Mouse (Mus musculus) MEL (cell line): ENCODE data around the gene Rhot1. TPM values are rescaled to one million over a fixed set of nuclear protein-coding genes. Genes with fewer than 3 reads are reported as not detected.
A peak's percentile ranks its signal among the peaks of the same experiment; 100 is the strongest.
"Not testable (repeated sequence)": the region's sequence is repeated elsewhere in the genome, so short reads cannot be mapped to it uniquely, and the experiment has no call there.

ENCODE experiments used
- DNase-seq: peaks from one replicate; pipeline ENCODE4 v3.0.0; 2011; ENCODE audit warnings: low read depth, low spot score
- H3K27ac ChIP-seq: 2 replicates; pipeline ENCODE4 v1.5.1; 2012; ENCODE audit warnings: low read depth, mild to moderate bottlenecking, control low read depth, low read length, moderate library complexity; ENCODE audit not compliant: control insufficient read depth
- H3K27me3 ChIP-seq, 2 experiments: fragments of 150-350 bp in 1 of 2; sonication (generic) in 1 of 2; 2 replicates each; pipeline ENCODE4 v1.6.1; 2012; ENCODE audit warnings: low read length in 2 of 2, mild to moderate bottlenecking in 2 of 2, improper control_type of control experiment in 1 of 2, moderate library complexity in 1 of 2; ENCODE audit not compliant: insufficient read depth in 2 of 2, control insufficient read depth in 1 of 2
- H3K36me3 ChIP-seq, 2 experiments: 2 replicates each; pipeline ENCODE4 v1.6.1; 2012 to 2014; ENCODE audit warnings: low read length in 2 of 2, improper control_type of control experiment in 1 of 2, inconsistent platforms in 1 of 2, mild to moderate bottlenecking in 1 of 2; ENCODE audit not compliant: insufficient read depth in 2 of 2, control insufficient read depth in 1 of 2
- H3K4me1 ChIP-seq, 2 experiments: fragments of 150-350 bp in 1 of 2; sonication (generic) in 1 of 2; 2 replicates each; pipeline ENCODE4 v1.6.1; 2012; ENCODE audit warnings: low read length in 2 of 2, improper control_type of control experiment in 1 of 2, mild to moderate bottlenecking in 1 of 2; ENCODE audit not compliant: insufficient read depth in 2 of 2, control insufficient read depth in 1 of 2
- H3K4me3 ChIP-seq, 2 experiments: fragments of 150-350 bp in 1 of 2; sonication (generic) in 1 of 2; 2 replicates each; pipeline ENCODE4 v1.5.1; 2012; ENCODE audit warnings: low read depth in 2 of 2, low read length in 2 of 2, mild to moderate bottlenecking in 2 of 2, moderate library complexity in 2 of 2, control low read depth in 1 of 2, improper control_type of control experiment in 1 of 2; ENCODE audit not compliant: control insufficient read depth in 1 of 2, insufficient read depth in 1 of 2
- H3K79me2 ChIP-seq: 2 replicates; pipeline ENCODE4 v1.6.1; 2012; ENCODE audit warnings: mild to moderate bottlenecking, low read length, moderate library complexity; ENCODE audit not compliant: control insufficient read depth, poor library complexity, insufficient read depth
- H3K9ac ChIP-seq: 2 replicates; pipeline ENCODE4 v1.6.1; 2012; ENCODE audit warnings: low read depth, mild to moderate bottlenecking, control low read depth, low read length, moderate library complexity; ENCODE audit not compliant: control insufficient read depth, poor library complexity, severe bottlenecking
- H3K9me3 ChIP-seq: fragments of 150-350 bp; sonication (generic); replicated peaks from 2 replicates; pipeline ENCODE4 v1.6.1; 2012; ENCODE audit warnings: mild to moderate bottlenecking, low read length, improper control_type of control experiment, moderate library complexity; ENCODE audit not compliant: insufficient read depth
- CHD1 ChIP-seq: IDR thresholded peaks from 2 replicates; pipeline ENCODE4 v1.6.1; 2012; ENCODE audit warnings: low read depth, mild to moderate bottlenecking, inconsistent platforms, low read length, improper control_type of control experiment
- CTCF ChIP-seq, 3 experiments: IDR thresholded peaks in 2 of 3; conservative IDR thresholded peaks in 1 of 3; 2 replicates each; pipeline ENCODE4 v1.5.1; 2011 to 2012; ENCODE audit warnings: low read length in 3 of 3, low read depth in 2 of 3, mild to moderate bottlenecking in 2 of 3, improper control_type of control experiment in 1 of 3, inconsistent platforms in 1 of 3, mixed read lengths in 1 of 3, moderate library complexity in 1 of 3; ENCODE audit not compliant: control insufficient read depth in 1 of 3, insufficient read depth in 1 of 3, poor library complexity in 1 of 3, severe bottlenecking in 1 of 3
- E2F4 ChIP-seq: IDR thresholded peaks from 2 replicates; pipeline ENCODE4 v1.6.1; 2011; ENCODE audit warnings: low read depth, low read length, improper control_type of control experiment, borderline replicate concordance
- GATA1 ChIP-seq: IDR thresholded peaks from 2 replicates; pipeline ENCODE4 v1.6.1; 2011; ENCODE audit warnings: low read depth, low read length, improper control_type of control experiment
- HCFC1 ChIP-seq: IDR thresholded peaks from 2 replicates; pipeline ENCODE4 v1.6.1; 2012; ENCODE audit warnings: low read depth, mild to moderate bottlenecking, inconsistent platforms, low read length, improper control_type of control experiment, moderate library complexity
- JUND ChIP-seq: IDR thresholded peaks from 2 replicates; pipeline ENCODE4 v1.6.1; 2011; ENCODE audit warnings: low read depth, mild to moderate bottlenecking, improper control_type of control experiment, low read length
- KAT2A ChIP-seq: conservative IDR thresholded peaks from 2 replicates; pipeline ENCODE4 v1.6.1; 2012; ENCODE audit warnings: low read depth, low read length, improper control_type of control experiment, inconsistent platforms
- MAFK ChIP-seq: IDR thresholded peaks from 2 replicates; pipeline ENCODE4 v1.6.1; 2011; ENCODE audit warnings: low read depth, mild to moderate bottlenecking, low read length, improper control_type of control experiment, borderline replicate concordance
- MXI1 ChIP-seq: IDR thresholded peaks from 2 replicates; pipeline ENCODE4 v1.6.1; 2011; ENCODE audit warnings: mild to moderate bottlenecking, low read depth, low read length, improper control_type of control experiment
- MYB ChIP-seq: IDR thresholded peaks from 2 replicates; pipeline ENCODE4 v1.6.1; 2011; ENCODE audit warnings: mild to moderate bottlenecking, low read depth, low read length, improper control_type of control experiment
- MYC ChIP-seq: IDR thresholded peaks from 2 replicates; pipeline ENCODE4 v1.6.1; 2011; ENCODE audit warnings: low read depth, mild to moderate bottlenecking, low read length, improper control_type of control experiment, moderate library complexity
- NRF1 ChIP-seq: IDR thresholded peaks from 2 replicates; pipeline ENCODE4 v1.6.1; 2014; ENCODE audit warnings: low read depth, mild to moderate bottlenecking, inconsistent platforms, low read length, improper control_type of control experiment, moderate library complexity; ENCODE audit not compliant: poor library complexity, insufficient read depth, severe bottlenecking
- POLR2AphosphoS5 ChIP-seq: IDR thresholded peaks from 2 replicates; pipeline ENCODE4 v1.6.1; 2012; ENCODE audit warnings: low read depth, borderline replicate concordance, mild to moderate bottlenecking, inconsistent platforms, low read length, moderate library complexity, mixed read lengths
- RCOR1 ChIP-seq: IDR thresholded peaks from 2 replicates; pipeline ENCODE4 v1.6.1; 2012; ENCODE audit warnings: low read depth, mild to moderate bottlenecking, inconsistent platforms, low read length, improper control_type of control experiment
- SIN3A ChIP-seq: IDR thresholded peaks from 2 replicates; pipeline ENCODE4 v1.6.1; 2012; ENCODE audit warnings: low read length, improper control_type of control experiment, inconsistent platforms
- SMC3 ChIP-seq: IDR thresholded peaks from 2 replicates; pipeline ENCODE4 v1.6.1; 2011; ENCODE audit warnings: low read depth, low read length, improper control_type of control experiment
- TBP ChIP-seq: IDR thresholded peaks from 2 replicates; pipeline ENCODE4 v1.8.0; 2011; ENCODE audit warnings: low read depth, low read length, improper control_type of control experiment
- UBTF ChIP-seq: IDR thresholded peaks from 2 replicates; pipeline ENCODE4 v1.6.1; 2012; ENCODE audit warnings: low read depth, mild to moderate bottlenecking, inconsistent platforms, low read length, improper control_type of control experiment, moderate library complexity, borderline replicate concordance; ENCODE audit not compliant: insufficient read depth
- USF1 ChIP-seq: IDR thresholded peaks from 2 replicates; pipeline ENCODE4 v1.6.1; 2014; ENCODE audit warnings: low read depth, mild to moderate bottlenecking, inconsistent platforms, low read length, improper control_type of control experiment, moderate library complexity
- USF2 ChIP-seq, 2 experiments: IDR thresholded peaks; 2 replicates each; pipeline ENCODE4 v1.6.1; 2011 to 2012; ENCODE audit warnings: improper control_type of control experiment in 2 of 2, low read length in 2 of 2, borderline replicate concordance in 1 of 2, inconsistent platforms in 1 of 2, low read depth in 1 of 2, mild to moderate bottlenecking in 1 of 2; ENCODE audit not compliant: insufficient read depth in 1 of 2
- ZC3H11A ChIP-seq: IDR thresholded peaks from 2 replicates; pipeline ENCODE4 v1.6.1; 2012; ENCODE audit warnings: low read depth, mild to moderate bottlenecking, inconsistent platforms, low read length, improper control_type of control experiment
- ZKSCAN1 ChIP-seq: IDR thresholded peaks from 2 replicates; pipeline ENCODE4 v1.6.1; 2012; ENCODE audit warnings: low read depth, mild to moderate bottlenecking, inconsistent platforms, low read length, improper control_type of control experiment, moderate library complexity
- ZMIZ1 ChIP-seq: IDR thresholded peaks from 2 replicates; pipeline ENCODE4 v1.6.1; 2012; ENCODE audit warnings: low read depth, mild to moderate bottlenecking, inconsistent platforms, low read length, improper control_type of control experiment, moderate library complexity
- ZNF384 ChIP-seq: IDR thresholded peaks from 2 replicates; pipeline ENCODE4 v1.6.1; 2012; ENCODE audit warnings: low read depth, mild to moderate bottlenecking, inconsistent platforms, low read length, improper control_type of control experiment
- polyA plus RNA-seq, 2 experiments: library from polyadenylated mRNA; stranded (reverse) in 1 of 2; unstranded in 1 of 2; fragments of >175 nt in 1 of 2; fragments of >200 nt in 1 of 2; gene quantifications; 2 replicates each; pipeline versions ENCODE4 v1.2.1 to v1.2.4; 2012; ENCODE audit warnings: low replicate concordance in 2 of 2, low read depth in 1 of 2; ENCODE audit not compliant: insufficient read length in 2 of 2, insufficient read depth in 1 of 2, missing spikeins in 1 of 2
- total RNA-seq: library from RNA; depleted of rRNA; stranded (reverse); fragments of 300-350 nt; gene quantifications from 2 replicates; pipeline ENCODE4 v1.2.3, GENCODE M21; 2012

Gene Rhot1
- total and polyA plus RNA-seq, 3 experiments, result 43.7 to 919 (median 44.3) TPM

DNA sequence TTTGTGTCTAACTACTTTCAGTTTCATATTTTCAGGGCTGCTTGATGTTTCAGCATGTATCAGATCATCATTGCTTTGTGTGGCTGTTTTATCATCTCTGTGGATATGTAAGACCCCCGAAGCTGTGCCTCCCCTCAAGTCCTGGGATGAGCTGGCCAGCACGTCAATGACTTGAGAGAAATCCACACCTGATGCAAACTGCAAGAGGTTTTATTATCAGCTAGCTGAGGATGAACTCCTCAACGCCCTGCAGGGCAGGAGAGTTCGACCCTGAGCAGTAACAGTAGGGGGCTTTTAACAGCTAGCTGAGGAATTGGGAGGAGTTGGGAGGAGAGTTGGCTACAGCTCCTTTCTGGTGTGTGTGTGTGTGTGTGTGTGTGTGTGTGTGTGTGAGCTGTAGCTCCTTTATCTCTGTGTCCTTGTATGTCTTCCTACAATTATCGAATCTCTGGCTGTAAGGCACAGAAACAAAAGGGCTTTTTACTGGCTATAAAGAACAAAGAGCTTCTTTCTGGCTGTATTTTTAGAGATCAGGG lies 23.3 kb upstream of the Rhot1 start:
- DNase-seq, H3K27ac ChIP-seq, H3K27me3 ChIP-seq, H3K79me2 ChIP-seq, H3K9me3 ChIP-seq, H3K36me3 ChIP-seq, H3K9ac ChIP-seq: not testable (repeated sequence)
- Histone ChIP-seq H3K4me3 (0 out of 4 replicates have a peak overlapping the region, but pooled peaks of 1 of the 2 experiments have one; percentile 21), H3K4me1 (peaks cover 2 to 11% of the 10 kb centered on the region in 2 experiments; a peak in 3 of 4 replicates)

DNA sequence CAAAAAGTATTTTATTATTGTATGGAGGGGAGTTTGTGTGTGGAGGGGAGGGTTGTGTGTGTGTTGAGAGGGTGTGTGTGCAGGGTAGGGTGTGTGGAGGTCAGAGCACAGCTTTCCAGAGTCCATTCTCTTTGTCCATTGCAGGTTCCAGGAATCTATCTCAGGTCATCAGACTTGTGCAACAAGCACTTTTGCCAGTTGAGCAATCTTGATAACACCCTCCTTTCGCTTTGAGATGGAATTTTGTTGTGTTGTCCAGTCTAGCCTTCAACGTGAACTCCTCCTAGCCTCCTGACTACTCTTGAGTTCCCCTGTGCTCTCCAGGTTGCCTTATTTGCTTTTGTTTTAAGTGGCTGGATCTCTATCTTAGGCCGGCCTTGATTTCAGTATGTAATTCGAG lies 18.5 kb upstream of the Rhot1 start:
- Histone ChIP-seq H3K4me1 (no peaks in the 10 kb centered on the region), H3K4me3 (no peak overlapping the region), H3K79me2 (no peaks in the 10 kb centered on the region), H3K9me3 (no peaks in the 10 kb centered on the region), H3K9ac (no peak overlapping the region), H3K27me3 (no peaks in the 10 kb centered on the region), H3K27ac (no peak overlapping the region), H3K36me3 (no peaks in the 10 kb centered on the region; a peak in 1 of 4 replicates)
- no peak for TF ChIP-seq NRF1
- TF ChIP-seq MXI1, result no peak
- TF ChIP-seq SIN3A, result no peak
- TF ChIP-seq ZNF384, result no peak
- no peak for TF ChIP-seq TBP
- TF ChIP-seq USF1, result no peak
- TF ChIP-seq HCFC1, result no peak
- TF ChIP-seq KAT2A, result no peak
- no peak for TF ChIP-seq CHD1
- no peak for TF ChIP-seq MYC
- no peak for DNase-seq

DNA sequence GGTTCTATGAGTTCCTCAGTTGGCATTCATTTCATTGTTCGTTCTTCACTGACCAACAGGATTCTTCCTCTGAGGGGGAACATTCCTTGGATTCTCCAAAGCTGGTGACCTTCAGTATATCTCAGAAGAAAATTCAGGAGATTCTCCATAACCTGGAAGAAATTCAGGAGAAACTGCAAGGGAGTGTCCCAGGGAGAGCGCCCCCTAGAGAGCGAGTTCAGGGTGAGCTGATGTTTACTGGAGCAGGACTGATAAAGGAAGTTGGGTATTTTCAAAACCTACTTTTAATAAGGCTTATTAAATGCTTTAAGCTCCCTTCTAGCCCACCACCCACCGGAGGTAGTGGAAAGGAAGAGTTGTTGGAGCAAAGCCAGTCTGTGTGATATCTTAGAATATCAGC lies 15.0 kb upstream of the Rhot1 start:
- H3K27ac ChIP-seq, result no peak overlapping the region
- no peaks in the 10 kb centered on the region for H3K79me2 ChIP-seq
- peak; percentile 49 for DNase-seq
- no peak overlapping the region for H3K9ac ChIP-seq
- no peak overlapping the region for H3K4me3 ChIP-seq
- H3K27me3 ChIP-seq, result no peaks in the 10 kb centered on the region
- TF ChIP-seq ZKSCAN1, result no peak
- TF ChIP-seq MAFK, result no peak
- no peak for TF ChIP-seq USF2 (IDR thresholded peaks at IDR 0.05; ENCODE audit: borderline replicate concordance in 1 of 2, insufficient read depth in 1 of 2, low read depth in 1 of 2, low read length in 2 of 2)
- no peak for TF ChIP-seq ZC3H11A
- TF ChIP-seq GATA1, result 0 out of 2 replicates have a peak, but pooled peaks have one; percentile 16
- TF ChIP-seq RCOR1, result no peak
- TF ChIP-seq CHD1, result no peak
- TF ChIP-seq ZMIZ1, result no peak
- no peak for TF ChIP-seq NRF1
- no peak for TF ChIP-seq SMC3
- peak; percentile 67 to 78 (median 68) for TF ChIP-seq CTCF (IDR thresholded peaks at IDR 0.05 in 2 of 3, conservative IDR thresholded peaks at IDR 0.05 in 1 of 3; ENCODE audit: control insufficient read depth in 1 of 3, insufficient read depth in 1 of 3, low read depth in 2 of 3, low read length in 3 of 3, poor library complexity in 1 of 3, severe bottlenecking in 1 of 3)
- no peak for TF ChIP-seq MYB
- no peak for TF ChIP-seq E2F4
- TF ChIP-seq JUND, result no peak
- no peak for TF ChIP-seq UBTF
- TF ChIP-seq POLR2AphosphoS5, result no peak
- TF ChIP-seq HCFC1, result no peak
- H3K4me1 ChIP-seq, result no peaks in the 10 kb centered on the region
- no peaks in the 10 kb centered on the region for H3K36me3 ChIP-seq
- no peaks in the 10 kb centered on the region for H3K9me3 ChIP-seq
